Mouse (Mus musculus) urinary bladder, adult 18-20 months (tissue): Measurements from ENCODE around the gene Gbx1.

Source experiments
- DNase-seq, 2 experiments: peaks; one replicate each; pipeline ENCODE4 v3.0.0; 2022; ENCODE audit warnings: low spot score in 2 of 2, mixed read lengths in 2 of 2

Gbx1 gene

DNA sequence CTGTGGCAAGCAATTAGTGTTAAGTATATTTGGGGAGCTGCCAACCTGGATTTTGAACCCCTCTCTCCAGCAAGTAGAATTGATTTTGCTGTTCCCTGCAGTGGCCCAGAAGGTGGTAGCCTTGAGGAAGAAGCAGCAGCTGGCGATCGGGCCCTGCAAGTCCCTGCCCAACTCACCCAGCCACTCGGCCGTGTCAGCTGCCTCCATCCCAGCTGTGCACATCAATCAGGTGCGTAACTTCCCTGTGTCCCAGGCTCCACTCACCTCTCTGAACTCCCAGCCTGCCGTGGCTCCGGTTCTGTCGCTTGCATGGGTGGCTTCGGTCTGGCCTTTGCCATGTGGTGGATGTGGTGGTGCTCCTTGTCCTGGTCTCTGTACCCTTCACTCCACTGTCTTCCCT is 49.1 kb downstream of the Gbx1 start:
- DNase-seq, result no peak

DNA sequence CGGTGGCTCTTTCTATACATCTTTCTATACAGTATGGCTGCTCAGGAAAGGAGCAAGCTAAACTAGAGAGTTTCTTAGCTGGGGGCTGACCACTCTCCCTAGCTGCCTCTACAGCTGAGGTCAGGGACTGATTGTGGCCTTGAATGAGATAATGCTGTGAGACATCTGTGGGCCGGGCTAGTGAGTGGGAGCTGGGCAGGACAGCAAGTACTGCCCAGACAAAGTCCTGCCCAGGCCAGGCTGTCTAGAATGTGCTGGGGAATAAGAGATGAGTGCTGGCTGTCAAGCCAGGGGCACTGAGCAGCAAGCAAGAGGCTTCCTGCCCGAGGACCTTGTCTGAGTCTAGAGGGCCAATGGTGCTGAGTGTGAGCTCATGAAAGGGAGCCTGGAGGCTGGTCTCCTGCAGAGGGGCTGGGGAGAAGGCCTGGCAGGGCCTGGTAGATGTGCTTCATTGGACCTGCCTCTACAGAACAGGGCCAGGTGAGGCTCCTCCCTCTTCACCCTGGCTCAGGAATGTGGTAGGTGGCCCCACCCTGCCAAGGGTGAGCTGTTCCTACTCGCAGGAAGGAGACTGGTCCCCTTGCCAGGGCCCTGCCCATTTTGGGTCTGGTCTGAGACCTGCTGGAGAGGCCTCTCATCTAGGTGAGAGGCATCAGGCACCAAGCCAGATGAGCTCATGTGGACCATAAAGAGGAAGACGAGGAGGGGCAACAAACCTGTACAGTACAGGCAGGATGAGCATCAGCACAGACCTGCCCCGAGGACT is 51.3 kb downstream of the Gbx1 start:
- DNase-seq, result peak; percentile 62 to 88

DNA sequence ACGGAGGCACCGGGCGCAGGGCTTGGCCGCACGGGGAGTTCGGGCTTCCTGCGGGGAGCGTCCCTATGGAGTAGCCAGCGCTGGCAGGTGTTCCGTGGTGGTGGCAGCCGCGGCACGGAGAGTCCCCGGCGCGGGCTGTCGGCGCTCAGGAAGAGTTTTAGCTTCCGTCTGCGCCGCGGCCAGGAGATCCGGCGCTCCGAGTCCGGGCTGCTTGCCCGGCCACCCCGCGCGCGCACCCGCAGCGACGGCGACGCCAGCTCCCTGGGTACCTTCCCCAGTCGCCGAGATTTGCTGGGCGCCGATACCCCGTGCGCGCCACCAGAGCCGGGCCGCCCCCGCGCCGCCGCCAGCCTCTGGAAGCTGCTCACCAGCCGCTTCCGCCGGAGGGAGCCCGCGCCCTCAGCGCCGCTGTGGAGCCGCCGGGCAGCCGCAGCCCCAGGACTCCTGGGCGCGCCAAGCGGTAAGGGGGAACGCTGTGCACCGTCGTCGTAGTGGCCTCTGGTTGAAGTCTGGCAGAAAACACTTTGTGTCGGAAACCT is 52.2 kb downstream of the Gbx1 start:
- peak in 1 of 2 experiments; percentile 42 for DNase-seq

DNA sequence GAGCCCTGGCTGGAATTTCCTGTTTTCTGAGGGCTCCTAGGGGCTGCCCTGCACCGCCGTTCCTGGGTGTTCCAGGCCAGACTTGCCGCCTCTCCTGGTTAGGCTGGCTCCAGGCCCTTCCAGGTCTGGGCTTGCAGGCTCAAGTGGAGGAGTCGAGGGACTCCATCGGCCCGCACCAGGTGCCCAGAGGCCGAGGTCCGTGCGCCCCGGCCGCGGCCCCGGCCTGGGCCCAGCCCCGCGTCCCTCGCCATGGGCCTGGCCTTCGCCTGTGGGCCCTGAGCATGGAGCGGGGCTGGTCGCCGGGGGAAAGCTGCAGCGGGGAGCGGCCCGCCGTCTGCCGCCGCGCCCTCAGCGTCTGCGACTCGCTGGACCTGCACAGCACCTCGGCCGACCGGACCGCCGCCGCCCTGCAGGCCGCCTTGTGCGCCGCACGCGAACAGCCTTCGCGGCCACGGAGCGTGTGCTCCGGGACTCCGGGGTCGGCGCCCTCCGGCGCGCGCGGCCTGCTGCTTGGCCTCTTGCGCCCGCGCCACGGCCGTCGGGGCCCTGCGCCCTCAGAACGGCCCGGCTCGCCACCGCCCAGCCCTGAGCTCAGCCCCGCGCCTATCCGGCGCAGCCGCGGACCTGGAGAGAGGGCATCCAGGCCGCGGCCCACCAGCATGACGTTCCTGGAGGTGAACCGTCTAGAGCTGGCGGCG is 52.8 kb downstream of the Gbx1 start:
- DNase-seq, result peak; percentile 64 to 81

DNA sequence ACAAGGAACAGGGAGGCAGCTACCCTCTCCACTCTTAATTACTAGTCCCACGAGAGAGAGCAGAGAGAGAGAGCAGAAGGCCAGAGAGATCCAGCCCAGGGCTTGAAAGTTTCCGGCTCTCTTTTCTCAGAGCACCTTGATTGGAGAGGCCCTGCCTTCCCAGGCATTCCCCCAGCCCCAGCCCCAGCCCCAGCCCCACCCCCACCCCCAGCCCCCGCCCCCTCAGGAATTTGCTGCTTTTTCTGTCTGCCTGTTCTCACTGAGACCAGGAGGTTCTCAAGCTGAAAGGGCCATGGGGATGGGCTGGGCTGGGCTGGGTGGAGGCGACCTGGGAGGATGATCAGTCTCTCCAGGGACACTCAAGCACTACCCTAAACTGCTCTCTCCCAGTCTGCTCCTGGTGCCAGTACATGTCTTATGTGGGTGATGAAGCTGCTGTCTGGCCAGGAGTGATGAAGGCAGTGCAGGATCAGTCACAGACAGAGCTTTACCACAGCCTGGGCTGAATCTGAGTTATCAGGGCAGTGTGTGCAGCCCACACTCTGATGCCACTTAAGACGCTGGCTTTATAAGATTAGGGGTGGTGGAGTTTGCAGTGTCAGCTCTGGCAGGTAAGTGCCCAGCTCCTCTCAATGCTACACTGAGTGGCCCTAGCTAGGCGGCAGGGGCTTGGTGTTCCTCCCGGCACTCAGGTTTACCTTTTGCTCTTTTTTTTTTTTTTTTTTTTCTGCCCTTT is 54.0 kb downstream of the Gbx1 start:
- DNase-seq, result no peak

DNA sequence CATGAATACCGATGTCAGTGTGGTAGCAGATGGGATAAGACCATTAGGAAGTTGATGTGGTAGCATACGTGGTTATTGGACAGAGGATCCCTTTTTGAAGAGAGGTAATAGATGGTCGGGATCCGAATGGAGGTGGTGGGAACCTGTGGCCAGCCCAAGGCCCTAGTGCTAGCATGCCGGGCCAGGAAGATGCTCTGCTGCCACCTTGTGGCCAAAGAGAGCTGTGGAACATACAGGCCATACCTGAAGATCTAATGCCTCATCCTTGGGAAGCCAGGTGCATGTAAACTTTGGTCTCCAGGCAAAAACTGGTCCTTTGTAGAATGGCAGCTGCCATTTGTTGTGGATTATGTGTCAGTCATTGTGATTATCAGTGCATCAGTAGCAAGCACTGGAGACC is 56.4 kb downstream of the Gbx1 start:
- peak in 1 of 2 experiments; percentile 55 for DNase-seq

DNA sequence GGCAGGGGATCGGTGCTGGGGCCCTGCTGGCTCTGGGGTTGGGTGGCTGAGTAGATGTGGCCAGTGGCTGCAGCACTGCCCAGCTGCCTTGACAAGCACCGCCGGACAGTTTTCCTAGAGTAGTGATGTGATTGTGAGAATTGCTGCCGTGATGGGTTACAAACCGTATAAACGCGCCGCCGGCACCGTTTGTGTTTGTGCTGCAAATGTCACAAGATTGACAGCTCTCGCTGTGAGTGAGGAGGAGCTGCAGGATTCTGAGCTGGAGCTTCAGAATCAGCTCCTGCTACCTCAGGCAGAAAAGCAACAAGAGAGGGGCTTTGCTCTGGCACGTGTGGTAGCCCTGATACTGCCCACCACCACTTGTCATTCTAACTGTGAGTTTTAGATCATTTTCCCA is 60.2 kb downstream of the Gbx1 start:
- no peak for DNase-seq

DNA sequence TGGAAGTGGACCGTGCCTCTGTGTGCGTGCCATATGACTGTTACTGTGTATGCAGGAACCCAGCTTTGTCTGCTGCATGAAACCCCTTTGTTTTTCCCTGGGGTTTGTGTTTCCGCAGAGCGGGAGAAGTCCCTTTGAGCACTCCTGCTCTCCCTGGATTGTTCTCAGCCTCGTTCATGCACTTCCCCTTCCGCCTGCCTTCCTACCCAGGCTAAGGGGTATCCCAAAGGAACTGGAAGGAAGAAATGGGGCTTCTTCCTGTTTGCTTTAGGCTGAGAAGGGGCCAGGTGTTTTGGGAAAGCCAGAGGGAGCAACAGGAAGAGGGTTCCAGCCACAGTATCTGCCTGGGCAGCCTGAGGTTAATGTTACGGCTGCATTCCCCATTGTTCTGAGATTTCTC is 71.4 kb downstream of the Gbx1 start:
- DNase-seq, result no peak

DNA sequence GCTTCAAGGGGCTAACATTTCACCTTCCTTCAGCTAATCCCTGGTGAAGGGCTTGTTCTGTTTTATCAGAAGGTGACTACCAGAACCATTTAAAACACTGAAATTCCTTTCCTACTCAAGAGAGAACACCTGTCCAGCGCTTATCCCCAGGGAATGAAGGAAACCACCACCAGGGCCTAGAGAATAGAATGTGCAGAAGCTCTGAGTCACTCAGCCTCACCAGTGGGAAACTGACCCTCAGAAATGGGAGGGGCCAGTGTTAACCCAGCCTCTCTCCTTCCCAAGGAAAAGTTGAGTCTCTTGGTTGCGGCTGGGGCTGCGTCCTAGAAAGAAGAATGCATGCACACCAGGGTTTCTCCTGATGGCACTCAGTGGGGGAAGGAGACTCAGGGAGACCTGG is 71.9 kb downstream of the Gbx1 start:
- DNase-seq, result no peak

DNA sequence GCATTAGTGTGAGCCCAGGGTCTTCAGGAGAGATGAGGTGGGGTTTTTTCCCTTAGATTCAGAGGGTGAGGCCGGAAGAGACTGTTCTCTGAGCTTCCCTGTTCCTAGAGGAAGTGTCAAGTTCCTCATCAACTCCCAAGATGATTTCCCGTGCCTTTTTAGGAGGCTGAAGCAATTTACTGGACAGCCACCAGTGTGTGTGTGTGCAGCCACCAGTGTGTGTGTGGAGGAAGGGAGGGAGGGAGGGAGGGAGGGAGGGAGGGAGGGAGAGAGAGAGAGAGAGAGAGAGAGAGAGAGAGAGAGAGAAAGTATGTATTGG is 73.1 kb downstream of the Gbx1 start:
- no peak for DNase-seq

DNA sequence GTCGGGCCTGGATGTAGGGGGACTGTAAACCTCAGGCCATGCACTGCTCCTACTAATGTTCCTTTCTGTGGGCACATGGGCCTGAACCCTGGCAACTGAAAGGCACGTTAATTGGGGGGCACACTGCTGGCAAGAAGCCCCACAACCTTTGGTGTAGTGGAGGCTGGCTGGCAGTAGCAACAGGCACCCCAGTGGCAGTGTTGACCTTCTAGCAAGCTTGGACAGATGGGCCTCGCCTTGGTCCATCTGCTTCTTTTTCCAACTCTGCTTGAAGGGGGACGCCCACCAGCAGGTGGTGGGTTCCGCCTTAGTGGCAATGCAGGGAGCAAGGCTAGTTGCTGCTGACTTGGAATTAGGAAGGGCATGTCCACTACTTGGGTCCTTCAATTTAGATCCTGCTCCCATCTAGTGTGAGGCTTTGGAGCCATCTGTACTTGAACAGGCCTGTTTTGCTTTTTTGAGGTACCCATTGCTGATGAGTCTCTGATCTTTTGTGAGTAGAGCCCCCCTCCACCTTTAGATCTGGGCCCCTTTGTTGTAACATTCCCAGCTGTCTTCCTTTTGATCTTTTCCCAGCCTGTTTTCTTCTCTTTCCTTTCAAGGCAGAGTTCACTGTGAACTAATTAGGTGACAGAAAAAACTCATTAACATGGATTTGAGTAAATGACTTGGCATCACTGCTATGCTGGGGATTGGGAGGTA is 73.6 kb downstream of the Gbx1 start:
- DNase-seq, result no peak
